Mouse (Mus musculus): Measurements from ENCODE around the gene Mfsd4b1.
A peak's percentile ranks its signal among the peaks of the same experiment; 100 is the strongest.

DNA sequence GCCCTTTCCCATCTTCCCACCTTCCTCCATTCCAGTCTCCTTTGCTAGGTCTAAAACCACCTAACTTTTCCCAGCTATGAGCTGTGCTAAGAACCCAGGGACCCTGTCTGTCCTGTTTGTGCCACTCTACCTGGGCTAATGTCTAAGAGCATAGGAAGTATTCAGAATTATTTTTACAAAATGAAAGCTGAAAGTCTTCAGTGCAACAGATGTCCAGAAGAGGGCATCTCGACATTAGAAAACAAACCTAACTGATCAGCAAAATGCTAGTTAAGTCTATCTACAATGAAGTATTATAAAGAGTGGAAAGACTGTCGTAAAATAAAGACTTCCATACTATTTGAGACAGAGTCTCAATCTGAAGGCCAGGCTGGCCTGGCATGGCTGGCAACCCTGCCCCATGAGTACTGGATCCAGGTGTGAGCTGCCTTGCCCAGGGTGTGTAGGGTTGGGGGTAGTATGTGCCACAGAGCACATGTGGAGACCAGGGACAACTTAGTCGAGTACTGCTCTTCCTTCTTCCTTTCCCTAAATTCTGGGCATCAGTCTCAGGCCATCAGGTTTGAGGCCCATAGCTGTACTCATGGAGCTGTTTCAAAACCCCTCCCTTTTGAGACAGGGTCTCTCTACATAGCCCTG, 28.3 kb upstream of the Mfsd4b1 start:
- TF ChIP-seq EP300 (optimal IDR thresholded peaks at IDR 0.05), result no peak
- TF ChIP-seq CTCF (IDR thresholded peaks at IDR 0.05; ENCODE audit: low read depth), result peak; percentile 88
